Mouse (Mus musculus) embryo, embryonic 10.5 days (tissue): ENCODE results near the gene Ubr2.

Experiments
- DNase-seq: peaks from one replicate; pipeline ENCODE4 v3.0.0-alpha.2; 2015; ENCODE audit warnings: low spot score

Gene Ubr2

GRCm38 (mm10) chr17:46880322-46880721, 130.0 kb downstream of the Ubr2 start:
- no peak for DNase-seq

GRCm38 (mm10) chr17:46879841-46880311, 130.5 kb downstream of the Ubr2 start:
- DNase-seq: peak; percentile 35
